Mouse (Mus musculus) liver, embryonic 12.5 days (tissue): ENCODE data around the gene Fam20c. TPM values are rescaled to one million over a fixed set of nuclear protein-coding genes. Genes with fewer than 3 reads are reported as not detected.

Experiments used
- ATAC-seq: fragments of 200-750 bp; cut with Nextera tagmentation; 2 replicates; pipeline ENCODE4 v1.8.0; 2017; ENCODE audit warnings: moderate number of reproducible peaks, mild to moderate bottlenecking, moderate library complexity
- H3K27ac ChIP-seq: fragments of 300-500 bp; sonication (generic); 2 replicates; pipeline ENCODE4 v1.5.1; 2016; ENCODE audit warnings: mild to moderate bottlenecking
- H3K27me3 ChIP-seq: fragments of 300-500 bp; sonication (generic); replicated peaks from 2 replicates; pipeline ENCODE4 v1.6.1; 2016; ENCODE audit warnings: mild to moderate bottlenecking, moderate library complexity
- H3K36me3 ChIP-seq: fragments of 300-500 bp; sonication (generic); 2 replicates; pipeline ENCODE4 v1.6.1; 2016; ENCODE audit warnings: mild to moderate bottlenecking, moderate library complexity
- H3K4me1 ChIP-seq: fragments of 300-500 bp; sonication (generic); 2 replicates; pipeline ENCODE4 v1.6.1; 2016
- H3K4me2 ChIP-seq: fragments of 300-500 bp; sonication (generic); 2 replicates; pipeline ENCODE4 v1.6.1; 2016; ENCODE audit warnings: mild to moderate bottlenecking, moderate library complexity
- H3K4me3 ChIP-seq: fragments of 300-500 bp; sonication (generic); 2 replicates; pipeline ENCODE4 v1.5.1; 2016; ENCODE audit warnings: mild to moderate bottlenecking, moderate library complexity
- H3K9ac ChIP-seq: fragments of 300-500 bp; sonication (generic); 2 replicates; pipeline ENCODE4 v1.6.1; 2016; ENCODE audit warnings: mild to moderate bottlenecking, moderate library complexity
- H3K9me3 ChIP-seq: fragments of 300-500 bp; sonication (generic); replicated peaks from 2 replicates; pipeline ENCODE4 v1.6.1; 2016; ENCODE audit warnings: mild to moderate bottlenecking, moderate library complexity
- WGBS: fragments of 180-500 bp; shearing (Covaris S2); methylation state at CpG from one replicate; pipeline ENCODE4 v1.1.7; 2016; ENCODE audit not compliant: insufficient replicate concordance; 5-methylcytosine and 5-hydroxymethylcytosine counted together
- polyA plus RNA-seq: library from polyadenylated mRNA; unstranded; fragments of >200 nt; fragmentation: Nextera tagmentation; extraction: Ambion mirVana; gene quantifications from 2 replicates; pipeline ENCODE4 v1.2.1, GENCODE M21; 2016

The Fam20c gene
- polyA plus RNA-seq, 1 experiment from 2014 or later, result 9.7 TPM

DNA sequence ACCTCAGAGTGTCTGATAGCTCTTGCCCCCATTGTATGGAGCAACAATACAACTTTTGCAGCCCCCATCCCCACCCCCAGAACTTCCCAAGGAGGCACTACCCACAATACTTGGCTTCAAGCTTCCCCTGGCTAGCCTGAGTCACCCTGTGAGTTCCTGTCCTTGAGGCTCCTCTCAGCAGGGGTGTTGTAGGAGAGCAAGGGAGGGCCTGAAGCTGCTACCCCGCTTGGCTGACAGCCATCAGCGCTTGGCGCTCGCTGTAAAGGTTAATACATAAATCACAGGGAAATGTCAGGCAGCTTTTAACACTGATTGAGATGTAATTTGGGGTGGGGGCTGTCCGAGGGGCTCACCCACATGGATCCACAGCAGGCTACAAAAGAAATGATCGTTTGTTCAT lies 79.1 kb downstream of the Fam20c start:
- no peak overlapping the region for H3K9ac ChIP-seq
- 43% methylated on average over 6 of the region's 6 CpGs for WGBS

DNA sequence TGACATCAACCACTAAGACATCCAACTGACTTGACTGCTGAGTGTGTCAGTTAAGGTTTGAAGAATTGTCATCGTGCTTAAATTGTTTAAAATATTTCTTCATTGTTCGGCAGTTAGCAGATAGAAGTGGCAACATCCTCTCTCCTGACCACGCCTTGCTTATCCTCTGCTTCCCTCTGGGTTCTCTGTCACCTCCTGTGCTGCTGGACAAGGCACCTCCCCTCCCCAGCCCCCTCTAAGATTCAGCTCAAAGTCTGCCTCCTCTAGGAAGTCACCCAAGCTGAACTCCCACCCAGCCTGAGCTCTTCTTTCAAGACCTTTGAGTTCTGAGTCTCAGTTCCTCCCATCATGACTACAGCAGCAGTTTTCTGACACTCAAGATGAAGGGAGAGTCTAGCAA lies 80.6 kb downstream of the Fam20c start:
- H3K27ac ChIP-seq, result no peak overlapping the region
- no peaks in the 10 kb centered on the region for H3K9me3 ChIP-seq
- H3K4me3 ChIP-seq, result no peak overlapping the region
- no peak for ATAC-seq
- WGBS, result 37% methylated on average over 3 of the region's 3 CpGs
- no peaks in the 10 kb centered on the region for H3K4me1 ChIP-seq
- no peaks in the 10 kb centered on the region for H3K27me3 ChIP-seq
- H3K36me3 ChIP-seq, result no peaks in the 10 kb centered on the region
- H3K9ac ChIP-seq, result no peak overlapping the region
- no peak overlapping the region for H3K4me2 ChIP-seq

More for the DNA sequence above, 79.1 kb downstream of the Fam20c start:
- Histone ChIP-seq H3K4me1 (no peaks in the 10 kb centered on the region), H3K4me3 (no peak overlapping the region), H3K27me3 (no peaks in the 10 kb centered on the region), H3K4me2 (no peak overlapping the region), H3K27ac (no peak overlapping the region), H3K9me3 (no peaks in the 10 kb centered on the region), H3K36me3 (no peaks in the 10 kb centered on the region)
- ATAC-seq, result no peak

DNA sequence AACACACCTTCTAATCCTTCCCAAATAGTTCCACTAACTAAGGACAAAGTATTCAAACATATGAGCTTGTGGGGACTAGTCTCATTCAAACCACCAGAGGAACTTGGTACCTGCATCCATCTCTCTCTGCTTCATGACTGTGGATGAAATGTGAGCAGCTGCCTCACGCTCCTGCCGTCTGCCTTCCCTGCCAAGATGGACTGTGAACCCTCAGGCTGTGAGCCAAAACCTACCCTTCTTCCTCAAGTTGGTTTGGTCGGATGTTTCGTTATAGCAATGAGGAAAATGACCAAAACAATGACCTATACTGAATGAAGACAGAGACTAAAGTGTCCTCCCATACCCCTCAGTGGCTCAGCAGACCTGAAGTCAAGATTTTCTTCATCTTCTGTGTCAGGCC lies 86.7 kb downstream of the Fam20c start:
- H3K4me3 ChIP-seq, result no peak overlapping the region
- H3K27ac ChIP-seq, result no peak overlapping the region
- H3K4me1 ChIP-seq, result no peaks in the 10 kb centered on the region
- H3K27me3 ChIP-seq, result no peaks in the 10 kb centered on the region
- H3K4me2 ChIP-seq, result no peak overlapping the region
- no peak overlapping the region for H3K9ac ChIP-seq
- no peaks in the 10 kb centered on the region for H3K9me3 ChIP-seq
- no peak for ATAC-seq
- WGBS, result 71% methylated on average over 4 of the region's 4 CpGs
- no peaks in the 10 kb centered on the region for H3K36me3 ChIP-seq

DNA sequence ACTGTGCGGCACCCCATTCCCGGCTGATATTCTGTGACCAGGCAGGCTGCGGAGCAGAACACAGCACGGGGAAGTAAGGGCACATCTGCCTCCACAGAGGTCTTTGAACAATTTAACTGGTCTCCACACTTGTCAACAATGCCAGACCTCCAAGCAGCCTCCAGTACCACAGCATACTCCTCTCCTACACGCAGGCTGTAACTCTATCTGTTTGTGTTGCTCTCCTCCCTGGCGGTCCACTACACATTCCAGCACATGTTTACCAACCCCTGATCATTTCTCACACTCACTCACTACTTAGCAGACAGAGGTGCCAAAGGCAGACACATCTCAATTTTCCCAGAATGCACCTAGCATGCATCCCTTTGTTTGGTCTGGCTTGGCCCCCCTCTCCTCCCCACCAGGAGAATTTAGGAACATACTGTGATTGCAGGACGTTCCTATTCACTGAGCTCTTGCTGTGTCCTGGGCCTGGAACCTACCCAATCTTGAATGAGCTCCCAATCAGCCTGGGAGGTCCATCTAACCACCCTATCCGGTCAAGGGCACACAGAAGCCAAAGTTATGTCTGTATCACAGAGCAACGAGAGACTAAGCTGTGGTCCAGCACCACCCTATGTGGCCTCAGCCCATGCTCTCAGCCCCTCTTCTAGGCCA lies 89.0 kb downstream of the Fam20c start:
- no peak overlapping the region for H3K4me2 ChIP-seq
- no peaks in the 10 kb centered on the region for H3K36me3 ChIP-seq
- H3K27ac ChIP-seq, result no peak overlapping the region
- no peaks in the 10 kb centered on the region for H3K9me3 ChIP-seq
- 59% methylated on average over 9 of the region's 9 CpGs for WGBS
- H3K4me1 ChIP-seq, result no peaks in the 10 kb centered on the region
- H3K4me3 ChIP-seq, result no peak overlapping the region
- ATAC-seq, result no peak
- H3K27me3 ChIP-seq, result peaks cover 10% of the 10 kb centered on the region; the same call in 1 of the 2 replicates
- no peak overlapping the region for H3K9ac ChIP-seq

DNA sequence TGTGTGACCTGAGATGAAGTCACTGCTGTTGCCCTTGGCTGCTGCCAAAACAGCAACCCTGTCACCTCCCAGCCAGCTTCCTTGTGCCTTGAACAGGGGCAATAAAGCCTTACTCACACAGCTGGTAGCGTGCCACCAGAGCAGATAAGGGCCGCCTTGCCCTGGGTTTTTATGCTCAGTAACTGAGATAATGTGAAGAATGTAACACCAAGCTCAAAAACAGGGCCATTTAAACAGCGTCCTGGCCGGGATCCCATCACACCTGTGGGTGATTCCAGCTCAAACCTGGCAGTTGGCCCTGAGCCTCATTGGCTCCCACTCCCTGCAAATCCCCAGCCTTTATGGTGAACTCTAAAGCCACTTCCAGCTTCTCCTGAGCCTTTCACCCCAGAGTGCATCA lies 92.2 kb downstream of the Fam20c start:
- ATAC-seq, result no peak
- 47% methylated on average over 4 of the region's 4 CpGs for WGBS
- H3K4me3 ChIP-seq, result no peak overlapping the region
- H3K4me1 ChIP-seq, result no peaks in the 10 kb centered on the region
- no peak overlapping the region for H3K9ac ChIP-seq
- no peaks in the 10 kb centered on the region for H3K36me3 ChIP-seq
- no peak overlapping the region for H3K4me2 ChIP-seq
- peaks cover 10% of the 10 kb centered on the region; the same call in 1 of the 2 replicates for H3K27me3 ChIP-seq
- H3K9me3 ChIP-seq, result no peaks in the 10 kb centered on the region
- no peak overlapping the region for H3K27ac ChIP-seq

DNA sequence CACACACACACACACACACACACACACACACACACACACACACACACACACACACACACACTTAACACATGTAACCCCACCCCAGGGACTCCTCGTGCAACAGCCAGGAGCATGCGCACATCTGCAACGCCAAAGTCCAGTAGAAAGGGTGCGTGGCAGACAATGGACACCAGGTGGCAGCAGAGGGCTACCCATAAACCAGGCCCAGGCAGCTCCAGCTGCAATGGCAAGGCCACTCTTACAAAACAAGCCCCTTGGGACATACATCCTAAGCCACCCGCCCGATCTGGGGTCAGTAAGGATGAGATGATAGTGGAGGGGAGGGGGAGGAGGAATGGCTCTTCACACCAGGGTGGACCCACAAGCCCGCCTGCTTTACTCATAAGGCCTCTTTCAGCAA lies 93.8 kb downstream of the Fam20c start:
- H3K9ac ChIP-seq, result no peak overlapping the region
- ATAC-seq, result peak; percentile 46; the same call in 1 of the 2 replicates
- no peaks in the 10 kb centered on the region for H3K4me1 ChIP-seq
- H3K9me3 ChIP-seq, result no peaks in the 10 kb centered on the region
- no peak overlapping the region for H3K4me3 ChIP-seq
- H3K27me3 ChIP-seq, result peaks cover 10% of the 10 kb centered on the region; the same call in 1 of the 2 replicates
- H3K27ac ChIP-seq, result no peak overlapping the region
- no peaks in the 10 kb centered on the region for H3K36me3 ChIP-seq
- WGBS, result 5% methylated on average over 7 of the region's 7 CpGs
- no peak overlapping the region for H3K4me2 ChIP-seq

DNA sequence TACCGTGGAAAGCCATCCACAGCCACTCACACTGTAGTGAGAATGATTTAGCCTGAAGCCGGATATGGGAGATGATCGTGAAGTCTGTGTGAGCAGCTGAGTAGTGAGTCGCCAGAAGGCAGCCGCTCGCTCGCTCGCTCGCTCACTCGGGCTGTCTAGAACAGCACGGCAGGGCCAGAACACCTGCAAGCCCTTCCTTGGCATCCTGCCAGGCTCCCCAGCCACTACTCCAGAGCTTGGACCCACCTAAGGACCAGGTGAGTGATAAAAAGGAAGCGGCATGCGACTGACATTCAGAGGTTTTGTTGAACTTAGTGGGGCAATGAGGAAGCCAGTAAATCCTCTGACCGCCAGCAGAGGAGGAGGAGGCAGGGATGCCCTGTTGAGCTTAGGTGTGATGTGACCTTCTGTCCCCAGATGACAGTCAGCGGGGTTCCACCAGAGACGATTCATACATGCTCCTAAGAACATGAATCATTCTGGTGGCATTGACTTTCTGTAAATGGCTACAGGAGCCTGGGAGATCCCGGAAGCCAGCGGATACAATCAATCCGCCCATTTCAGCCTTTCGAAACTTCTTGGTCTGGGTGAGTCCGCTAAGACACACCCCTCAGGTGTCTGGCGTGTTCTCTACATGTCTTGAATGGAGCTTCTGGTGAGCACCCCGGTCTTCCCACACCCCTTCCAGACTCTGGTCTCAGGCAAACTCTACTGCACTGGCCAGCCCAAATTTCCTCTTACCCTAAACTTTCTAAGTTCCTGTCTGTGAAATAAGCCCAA lies 95.6 kb downstream of the Fam20c start:
- Histone ChIP-seq H3K27ac (no peak overlapping the region), H3K9me3 (no peaks in the 10 kb centered on the region), H3K4me3 (no peak overlapping the region), H3K27me3 (peaks cover 10% of the 10 kb centered on the region; the same call in 1 of the 2 replicates), H3K4me1 (no peaks in the 10 kb centered on the region), H3K4me2 (no peak overlapping the region), H3K9ac (no peak overlapping the region), H3K36me3 (no peaks in the 10 kb centered on the region)
- ATAC-seq, result no peak
- WGBS, result 73% methylated on average over 23 of the region's 23 CpGs

DNA sequence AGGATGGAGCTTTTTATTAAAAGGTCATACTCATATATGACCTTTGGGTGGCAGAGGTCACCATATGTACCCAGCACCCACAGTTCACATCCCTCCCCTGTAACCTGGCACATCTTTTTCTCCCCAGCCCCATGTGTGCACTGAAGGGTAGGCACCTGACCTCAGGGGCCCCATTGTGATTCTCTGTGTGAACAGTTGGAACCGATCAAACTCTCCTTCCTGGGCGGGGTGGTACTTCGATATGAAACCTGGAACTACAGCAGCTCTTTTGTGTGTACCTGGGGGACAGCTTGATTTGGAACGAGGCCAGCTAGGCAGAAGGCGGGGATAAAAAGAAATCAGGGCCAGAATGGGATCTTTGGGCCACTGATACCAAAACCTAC lies 96.1 kb downstream of the Fam20c start:
- peaks cover 10% of the 10 kb centered on the region; the same call in 1 of the 2 replicates for H3K27me3 ChIP-seq
- no peak overlapping the region for H3K9ac ChIP-seq
- H3K27ac ChIP-seq, result no peak overlapping the region
- H3K9me3 ChIP-seq, result no peaks in the 10 kb centered on the region
- no peak overlapping the region for H3K4me2 ChIP-seq
- no peaks in the 10 kb centered on the region for H3K4me1 ChIP-seq
- 68% methylated on average over 5 of the region's 5 CpGs for WGBS
- no peak overlapping the region for H3K4me3 ChIP-seq
- no peaks in the 10 kb centered on the region for H3K36me3 ChIP-seq
- ATAC-seq, result no peak

DNA sequence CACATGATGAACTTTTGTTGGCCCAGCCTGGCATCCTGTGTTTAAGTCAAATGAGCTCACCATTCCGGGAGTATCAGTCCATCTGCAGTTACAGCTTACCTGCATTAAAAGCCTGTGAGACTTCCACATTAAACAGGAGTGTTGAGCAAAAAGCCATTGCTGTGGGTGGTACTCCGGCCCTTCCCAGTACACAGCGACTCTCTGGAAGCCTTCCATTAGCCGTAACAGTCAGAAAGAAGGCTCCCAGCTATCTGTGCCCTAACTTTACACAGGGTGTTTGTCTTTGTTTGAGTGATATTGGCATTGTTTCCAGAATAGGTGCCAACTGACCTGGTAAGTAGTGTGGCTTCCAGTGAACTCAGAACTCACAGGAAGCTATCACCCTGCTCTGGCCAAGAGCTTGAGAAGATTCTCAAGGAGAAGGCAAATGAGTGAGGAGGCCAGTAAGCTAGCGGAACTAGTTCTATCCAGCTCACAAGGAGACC lies 97.0 kb downstream of the Fam20c start:
- no peak overlapping the region for H3K4me2 ChIP-seq
- no peaks in the 10 kb centered on the region for H3K36me3 ChIP-seq
- H3K27me3 ChIP-seq, result peaks cover 6% of the 10 kb centered on the region; the same call in 1 of the 2 replicates
- H3K9ac ChIP-seq, result no peak overlapping the region
- no peak for ATAC-seq
- H3K4me3 ChIP-seq, result no peak overlapping the region
- WGBS, result 72% methylated on average over 5 of the region's 5 CpGs
- no peaks in the 10 kb centered on the region for H3K4me1 ChIP-seq
- H3K27ac ChIP-seq, result no peak overlapping the region
- H3K9me3 ChIP-seq, result no peaks in the 10 kb centered on the region

DNA sequence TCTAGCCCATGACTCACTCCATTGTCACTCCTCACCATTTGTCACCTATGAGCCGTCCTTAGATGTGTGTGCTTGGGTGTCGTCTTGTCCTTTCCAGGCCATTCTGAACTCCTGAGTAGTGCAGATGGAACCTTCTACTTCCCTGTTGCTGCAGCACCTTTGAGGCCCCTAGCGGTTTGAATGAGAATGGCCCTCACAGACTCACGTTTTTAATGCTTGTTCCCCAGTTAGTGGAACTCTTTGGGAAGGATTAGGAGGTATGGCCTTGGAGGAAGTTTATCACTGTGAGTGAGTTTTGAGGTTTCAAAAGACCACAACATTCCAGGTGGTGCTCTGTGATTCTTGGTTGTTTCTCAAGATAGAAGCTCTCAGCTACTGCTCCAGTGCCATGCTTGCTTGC lies 97.8 kb downstream of the Fam20c start:
- no peaks in the 10 kb centered on the region for H3K27me3 ChIP-seq
- no peaks in the 10 kb centered on the region for H3K36me3 ChIP-seq
- ATAC-seq, result no peak
- no peaks in the 10 kb centered on the region for H3K9me3 ChIP-seq
- no peak overlapping the region for H3K27ac ChIP-seq
- no peaks in the 10 kb centered on the region for H3K4me1 ChIP-seq
- H3K9ac ChIP-seq, result no peak overlapping the region
- no peak overlapping the region for H3K4me3 ChIP-seq
- no peak overlapping the region for H3K4me2 ChIP-seq
- 53% methylated on average over 4 of the region's 4 CpGs for WGBS

DNA sequence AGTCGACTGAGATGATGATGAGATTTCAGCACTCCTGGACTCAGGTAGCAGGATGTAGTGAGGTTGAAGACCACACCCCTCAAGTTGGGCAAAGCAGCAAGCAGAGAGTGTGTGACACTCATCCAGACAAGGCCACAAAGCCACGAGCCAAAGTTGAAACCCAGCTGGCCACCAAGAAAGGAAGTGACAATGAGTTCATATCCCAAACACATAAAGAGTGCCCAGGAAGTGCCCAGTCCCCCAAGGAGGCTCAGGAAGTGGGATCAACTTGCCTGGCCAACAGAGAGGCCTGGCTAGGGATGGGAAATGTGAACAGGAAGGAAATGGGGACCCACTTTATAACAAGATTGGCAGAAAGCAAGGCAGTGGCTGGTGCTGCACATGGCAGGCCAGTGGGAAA lies 99.0 kb downstream of the Fam20c start:
- Histone ChIP-seq H3K4me2 (no peak overlapping the region), H3K4me1 (no peaks in the 10 kb centered on the region), H3K36me3 (no peaks in the 10 kb centered on the region), H3K27me3 (no peaks in the 10 kb centered on the region), H3K4me3 (no peak overlapping the region), H3K27ac (no peak overlapping the region), H3K9me3 (no peaks in the 10 kb centered on the region), H3K9ac (no peak overlapping the region)
- no peak for ATAC-seq
- WGBS, result 36% methylated on average over 2 of the region's 2 CpGs

DNA sequence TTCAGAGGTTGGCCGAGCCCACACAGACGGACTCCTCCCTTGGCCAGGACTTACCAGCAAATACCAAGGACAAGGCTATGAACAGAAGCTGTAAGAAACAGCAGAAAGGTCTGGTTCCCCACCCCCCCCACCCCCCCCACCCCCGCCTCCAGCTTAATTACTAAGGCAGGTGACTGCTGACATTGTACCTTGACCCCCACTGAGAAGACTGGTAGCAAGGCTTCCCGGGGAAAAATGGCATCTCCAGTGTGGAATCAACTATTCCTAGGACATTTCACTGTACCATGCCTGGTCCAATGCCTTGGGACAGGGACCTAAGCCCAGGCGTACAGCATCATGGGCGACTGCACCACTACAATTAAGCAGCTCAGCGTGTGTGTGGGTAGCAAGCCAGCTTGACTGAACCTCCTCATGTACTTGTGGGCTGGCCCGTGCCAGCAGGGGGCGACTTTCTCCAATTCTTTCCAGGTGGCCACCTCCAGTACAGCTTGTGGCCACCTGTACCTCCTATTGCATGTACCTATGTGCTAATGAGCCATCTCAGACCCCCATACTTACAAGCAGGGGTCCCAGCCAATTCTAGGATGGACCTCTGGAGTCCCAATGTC lies 102.8 kb downstream of the Fam20c start:
- Histone ChIP-seq H3K9ac (no peak overlapping the region), H3K4me3 (no peak overlapping the region), H3K27ac (no peak overlapping the region), H3K4me2 (no peak overlapping the region), H3K9me3 (no peaks in the 10 kb centered on the region), H3K27me3 (no peaks in the 10 kb centered on the region), H3K36me3 (no peaks in the 10 kb centered on the region), H3K4me1 (no peaks in the 10 kb centered on the region)
- 31% methylated on average over 9 of the region's 9 CpGs for WGBS
- ATAC-seq, result 0 out of 2 replicates have a peak, but pooled peaks have one; percentile 32
